Mouse (Mus musculus) embryo, embryonic 10 days (tissue): Measurements from ENCODE around the gene Arid3a.
A peak's percentile ranks its signal among the peaks of the same experiment; 100 is the strongest.
"Not testable (repeated sequence)": the region's sequence is repeated elsewhere in the genome, so short reads cannot be mapped to it uniquely, and the experiment has no call there.

Experiments used
- DNase-seq: peaks from one replicate; pipeline ENCODE4 v3.0.0-alpha.2; 2015; ENCODE audit warnings: low spot score

Gene Arid3a

DNA sequence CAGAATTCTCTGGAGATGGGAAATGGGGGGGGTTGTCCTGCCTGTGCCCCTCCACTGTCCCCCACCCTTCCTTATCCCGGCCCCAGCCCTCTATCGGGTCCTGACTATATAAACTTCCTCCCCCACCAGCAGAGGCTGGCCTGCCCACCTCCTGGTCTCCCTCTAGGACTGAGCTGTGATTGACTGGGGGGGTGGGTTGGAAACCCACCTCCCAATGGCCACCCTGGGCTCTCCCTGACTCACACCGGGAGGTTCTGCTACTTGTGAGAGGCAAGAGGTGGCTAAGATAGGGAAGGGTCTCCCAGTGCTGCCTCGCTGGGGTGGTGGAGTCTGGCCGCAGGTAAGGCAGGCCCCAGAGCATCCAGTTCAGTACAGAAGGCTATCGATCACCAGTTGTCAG lies 20.7 kb downstream of the Arid3a start:
- DNase-seq: no peak

DNA sequence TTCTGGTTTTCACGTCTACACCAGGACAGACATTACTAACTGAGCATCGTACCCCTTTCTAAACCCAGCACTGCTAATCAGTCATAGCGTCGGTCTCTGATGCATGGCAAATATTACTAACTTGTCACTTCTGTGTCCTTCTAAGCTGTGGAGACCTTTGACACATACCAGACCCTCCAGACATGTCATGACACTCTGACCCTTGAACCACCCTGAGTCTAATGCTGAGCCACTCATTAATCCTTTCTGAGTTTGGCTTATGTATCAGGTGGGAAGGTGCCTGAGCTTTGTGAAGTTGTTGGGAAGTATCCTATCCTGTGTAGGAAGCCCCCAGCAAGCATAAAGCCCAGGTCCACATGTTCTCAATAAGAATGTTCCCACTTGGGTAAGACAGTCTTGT lies 23.0 kb downstream of the Arid3a start:
- DNase-seq: no peak

DNA sequence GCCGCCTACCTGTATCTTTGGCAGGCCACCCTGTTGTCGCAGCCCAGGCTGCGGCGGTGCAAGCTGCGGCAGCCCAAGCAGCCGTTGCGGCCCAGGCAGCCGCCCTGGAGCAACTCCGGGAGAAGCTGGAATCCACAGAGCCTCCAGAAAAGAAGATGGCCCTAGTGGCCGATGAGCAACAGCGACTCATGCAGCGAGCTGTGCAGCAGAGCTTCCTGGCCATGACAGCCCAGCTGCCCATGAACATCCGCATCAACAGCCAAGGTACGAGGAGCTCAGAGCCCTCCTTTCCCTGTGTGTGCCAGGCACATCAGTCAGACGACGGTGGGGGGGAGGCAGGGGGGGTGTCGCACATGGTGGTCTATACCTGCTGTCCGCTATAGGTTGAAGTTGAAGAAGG lies 23.8 kb downstream of the Arid3a start:
- DNase-seq: no peak

DNA sequence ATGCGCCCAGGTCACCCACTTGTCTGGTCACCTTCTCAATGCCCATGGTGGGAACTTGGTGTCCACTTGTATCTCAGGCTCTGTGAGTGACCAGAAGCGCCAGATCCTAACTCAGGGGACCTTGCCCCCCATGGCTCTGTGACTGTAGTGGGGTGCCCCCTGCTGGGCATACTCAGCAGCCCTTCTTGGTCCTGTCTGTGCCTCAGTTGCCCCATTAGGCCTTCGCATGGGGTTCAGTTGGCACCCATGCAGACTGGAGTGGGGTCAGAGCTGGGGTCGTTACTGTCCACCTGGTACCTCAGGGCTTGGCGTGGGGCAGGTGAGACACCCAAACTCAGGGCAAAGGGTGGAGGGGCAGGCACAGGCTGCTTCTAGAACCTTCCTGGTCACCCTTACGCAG lies 27.1 kb downstream of the Arid3a start:
- peak; percentile 49 for DNase-seq

DNA sequence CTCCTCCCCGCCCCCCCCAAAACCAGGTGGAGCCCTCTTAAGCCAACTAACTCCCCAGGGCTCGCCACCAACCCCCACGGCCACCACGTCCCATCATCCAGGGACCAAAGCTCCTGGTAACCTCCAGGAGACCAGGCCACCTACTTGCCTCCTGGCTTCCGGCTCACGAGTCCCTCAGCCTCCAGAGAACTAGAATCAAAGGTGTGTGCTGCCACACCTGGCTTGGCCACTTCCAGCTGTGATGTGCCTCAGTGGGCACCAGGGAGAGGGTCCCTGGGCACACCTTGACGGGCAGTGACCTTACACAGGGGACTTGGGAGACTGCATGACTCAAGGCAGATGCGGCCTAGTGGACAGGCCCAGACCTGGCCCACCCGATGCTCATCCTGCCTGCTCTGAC lies 28.8 kb downstream of the Arid3a start:
- DNase-seq: no peak

DNA sequence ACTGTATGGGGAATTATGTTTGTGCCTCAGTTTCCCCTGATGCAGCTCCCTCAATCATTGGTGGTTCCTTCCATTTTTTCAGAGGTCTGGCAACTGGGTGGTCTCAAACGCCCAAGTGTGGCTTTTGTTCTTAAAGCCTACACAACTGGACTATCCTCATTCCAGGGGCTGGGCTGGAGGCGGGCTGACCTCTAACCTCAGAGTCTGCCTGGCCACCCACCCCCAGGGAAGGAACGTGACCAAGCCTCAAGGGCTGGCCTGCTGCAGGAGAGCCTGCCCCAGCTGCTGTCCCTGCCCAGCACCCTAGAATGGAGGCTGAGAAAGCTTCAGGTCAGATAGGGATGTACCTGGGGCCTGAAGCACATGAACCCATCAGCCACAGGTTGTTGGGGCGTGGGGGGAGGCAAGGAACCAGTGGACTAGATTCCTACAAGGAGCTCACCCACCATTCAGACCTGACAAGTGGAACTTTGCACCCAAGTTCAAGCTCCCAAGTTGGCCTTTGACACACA lies 29.9 kb downstream of the Arid3a start:
- DNase-seq: peak; percentile 71

DNA sequence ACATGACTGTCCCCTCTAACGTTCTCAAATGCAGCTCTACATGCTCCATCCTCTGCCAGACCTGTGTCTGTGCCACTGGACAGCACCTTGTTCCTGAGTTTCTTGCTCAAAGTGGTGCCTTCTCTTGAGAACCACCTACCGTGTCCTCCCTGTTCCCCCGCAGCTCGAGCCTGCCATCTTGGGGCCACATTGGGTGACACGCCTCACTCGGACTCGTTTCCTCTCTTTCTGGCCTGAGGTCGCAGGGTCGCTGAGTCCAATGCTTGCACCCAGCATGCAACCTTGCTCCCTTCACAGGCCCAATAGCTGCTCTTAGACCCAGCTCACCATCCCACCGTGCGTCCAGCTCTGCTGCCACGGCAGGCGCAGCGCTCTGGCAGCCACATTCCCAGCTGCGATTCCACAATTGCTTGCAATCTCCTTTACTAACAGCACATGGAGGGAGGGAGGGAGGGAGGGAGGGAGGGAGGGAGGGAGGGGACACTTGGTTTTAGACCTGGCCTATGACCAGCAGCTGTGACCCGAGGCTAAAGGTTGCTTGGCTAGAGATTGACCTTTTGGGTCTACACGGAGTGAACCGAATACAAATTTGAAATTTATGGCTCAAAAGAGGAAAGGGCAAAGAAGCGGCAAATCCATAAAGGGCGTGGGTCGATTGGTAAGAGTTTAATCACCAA lies 31.4 kb downstream of the Arid3a start:
- peak; percentile 95 for DNase-seq

DNA sequence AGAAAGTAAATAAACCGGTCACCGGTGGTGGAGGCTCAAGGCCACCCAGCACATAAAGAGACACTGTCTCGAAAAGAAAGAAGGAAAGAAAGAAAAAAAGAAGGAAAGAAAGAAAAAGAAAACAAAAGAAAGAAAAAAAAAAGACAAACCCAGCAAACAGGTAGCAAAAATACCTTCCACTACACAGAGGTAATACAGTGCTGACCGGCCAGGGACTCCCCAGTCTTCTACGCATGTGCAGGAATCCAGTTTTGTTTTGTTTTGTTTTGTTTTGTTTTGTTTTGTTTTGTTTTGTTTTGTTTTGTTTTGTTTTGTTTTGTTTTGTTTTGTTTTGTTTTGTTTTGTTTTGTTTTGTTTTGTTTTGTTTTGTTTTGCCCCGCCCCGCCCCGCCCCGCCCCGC lies 32.6 kb downstream of the Arid3a start:
- DNase-seq: not testable (repeated sequence)

DNA sequence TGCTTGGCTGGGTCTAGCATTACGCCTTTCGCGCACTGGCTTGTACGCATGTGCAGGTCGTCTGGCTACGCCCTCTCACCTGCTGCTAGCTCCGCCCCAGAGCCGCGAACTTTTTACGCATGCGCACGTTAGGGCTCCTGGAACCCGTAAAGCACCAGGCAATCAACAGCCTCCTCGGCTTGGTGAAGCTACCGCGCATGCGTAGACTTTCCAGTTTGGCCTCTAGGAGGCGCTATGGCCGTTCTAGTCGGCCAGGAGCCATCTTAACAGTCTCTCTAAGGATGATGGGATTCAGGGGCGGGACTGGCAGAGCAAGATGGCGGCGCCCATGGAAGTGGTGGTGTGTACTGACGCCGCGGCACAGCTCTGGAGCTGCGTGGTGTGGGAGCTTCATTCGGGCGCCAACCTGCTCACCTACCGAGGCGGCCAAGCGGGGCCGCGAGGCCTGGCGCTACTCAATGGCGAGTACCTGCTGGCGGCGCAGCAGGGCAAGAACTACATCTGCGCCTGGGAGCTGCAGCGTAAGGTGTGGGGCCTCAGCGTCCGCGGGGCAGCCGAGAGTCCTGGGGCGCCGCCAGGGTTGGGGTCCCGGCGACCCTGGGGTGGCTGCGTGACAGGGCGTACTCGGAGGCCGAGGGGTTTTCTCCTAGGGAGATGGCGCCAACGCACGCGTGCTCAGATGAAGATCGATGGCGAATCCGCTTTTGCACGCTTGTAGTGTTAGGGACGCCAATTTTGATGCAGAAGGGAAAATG lies 33.2 kb downstream of the Arid3a start, which contains the start of gene Wdr18:
Gene Wdr18 (plus strand): TSS at position 306 of the 755 bp plus-strand sequence.
- DNase-seq: peak; percentile 100

DNA sequence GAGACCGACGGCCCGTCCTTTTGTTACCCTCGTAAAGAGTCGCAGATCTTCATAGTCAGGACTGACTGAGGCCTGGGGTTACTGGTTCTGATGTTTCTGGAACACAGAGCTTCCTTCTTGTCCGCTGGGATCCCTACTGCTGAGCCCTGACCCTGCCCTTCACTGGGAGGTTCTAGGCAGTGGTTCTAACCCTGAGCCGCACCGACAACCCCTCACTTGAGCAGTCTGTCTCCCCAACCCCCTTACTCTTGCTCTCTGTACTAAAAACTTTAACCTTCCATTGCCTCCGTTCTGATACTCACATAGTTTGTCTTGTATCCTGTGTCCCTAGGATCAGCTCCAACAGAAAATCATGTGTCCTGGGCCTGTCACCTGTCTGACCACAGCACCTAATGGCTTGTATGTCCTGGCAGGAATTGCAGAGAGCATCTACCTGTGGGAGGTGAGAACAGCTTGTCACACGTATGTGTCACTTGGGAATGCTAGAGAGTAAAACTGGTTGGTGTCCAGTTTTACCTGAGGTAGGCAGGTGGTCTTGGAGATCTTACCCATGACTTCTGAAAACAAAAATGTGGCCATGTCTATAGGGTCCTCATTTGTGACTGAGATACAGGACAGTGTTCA lies 33.9 kb downstream of the Arid3a start:
- no peak for DNase-seq

DNA sequence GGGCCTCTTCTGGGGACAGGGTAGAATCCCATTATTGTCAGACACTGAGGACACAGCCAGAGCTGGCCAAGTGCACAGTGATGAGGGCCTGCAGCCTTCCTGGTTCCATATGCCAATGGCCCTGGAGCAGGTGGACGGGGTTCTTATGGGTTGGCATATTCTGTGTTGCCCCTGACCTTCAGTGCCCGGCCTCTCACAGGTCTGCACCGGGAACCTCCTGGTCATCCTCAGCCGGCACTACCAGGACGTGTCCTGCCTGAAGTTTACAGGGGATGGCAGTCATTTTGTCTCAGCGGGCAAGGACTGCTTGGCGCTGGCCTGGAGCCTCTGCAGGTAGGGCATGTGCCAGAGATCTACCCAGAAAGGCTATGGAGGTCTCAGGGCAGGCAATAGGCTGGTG lies 37.9 kb downstream of the Arid3a start:
- DNase-seq: no peak

DNA sequence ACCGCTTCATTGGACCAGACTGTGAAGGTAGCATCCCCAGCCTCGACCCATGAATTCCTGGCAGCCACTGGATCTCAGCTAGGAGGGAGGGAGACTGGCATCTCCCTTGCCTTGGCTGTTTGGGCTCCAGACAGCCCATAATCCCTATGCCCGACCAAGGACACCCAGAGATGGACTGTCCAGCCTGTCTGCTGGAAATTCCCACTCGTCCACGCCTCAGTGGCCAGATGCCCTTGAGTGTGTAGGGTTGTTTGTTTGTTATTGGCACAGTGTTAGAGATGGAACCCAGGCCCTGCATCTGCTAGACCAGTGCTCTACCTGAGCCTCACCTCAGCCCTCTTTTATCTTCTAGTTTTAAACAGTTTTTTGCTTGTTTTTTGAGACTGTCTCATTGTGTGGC lies 38.5 kb downstream of the Arid3a start:
- DNase-seq: no peak

DNA sequence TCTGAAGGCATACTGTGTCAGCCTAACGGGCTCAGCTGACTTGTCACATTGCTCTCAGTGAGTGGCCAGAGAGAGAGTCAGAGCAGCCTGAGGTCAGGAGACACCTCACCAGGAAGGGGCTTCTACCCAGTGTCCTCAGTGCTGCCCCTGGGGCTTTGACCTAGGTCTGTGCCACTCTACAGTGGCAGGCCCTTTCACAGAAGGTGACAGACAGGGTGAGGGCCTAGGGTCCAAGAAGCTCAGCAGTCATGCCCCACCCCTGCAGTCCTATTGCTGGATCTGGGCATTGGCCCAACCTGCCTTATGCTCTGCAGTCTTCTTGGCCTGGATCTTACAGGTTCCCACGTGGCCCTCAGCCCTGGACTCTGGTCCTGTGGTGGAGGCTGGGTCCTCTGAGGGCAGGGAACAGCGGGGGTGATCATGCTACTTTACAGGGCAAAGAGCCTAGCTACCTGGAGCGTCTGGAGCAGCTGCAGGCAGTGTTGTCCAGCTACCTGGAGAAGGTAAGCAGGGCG lies 40.1 kb downstream of the Arid3a start:
- no peak for DNase-seq

DNA sequence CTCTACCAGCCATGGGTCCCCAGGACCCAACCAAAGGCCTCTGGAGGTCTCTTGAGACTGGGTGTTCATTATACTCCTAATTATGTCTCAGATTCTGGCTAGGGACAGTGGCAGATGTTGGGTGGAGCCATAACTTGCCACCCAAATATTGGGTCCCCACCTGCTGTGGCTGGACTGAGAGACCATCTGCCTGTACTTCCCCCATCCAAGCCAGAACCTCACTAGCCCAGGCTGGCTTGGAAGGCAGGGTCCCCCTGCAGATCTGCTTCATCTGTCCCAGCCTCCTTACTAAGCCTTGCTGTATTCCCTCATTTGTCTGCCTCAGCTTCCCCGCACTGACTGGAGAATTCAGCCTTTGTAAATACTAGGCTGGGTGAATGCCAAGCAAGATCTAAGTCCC lies 41.3 kb downstream of the Arid3a start:
- DNase-seq: no peak

DNA sequence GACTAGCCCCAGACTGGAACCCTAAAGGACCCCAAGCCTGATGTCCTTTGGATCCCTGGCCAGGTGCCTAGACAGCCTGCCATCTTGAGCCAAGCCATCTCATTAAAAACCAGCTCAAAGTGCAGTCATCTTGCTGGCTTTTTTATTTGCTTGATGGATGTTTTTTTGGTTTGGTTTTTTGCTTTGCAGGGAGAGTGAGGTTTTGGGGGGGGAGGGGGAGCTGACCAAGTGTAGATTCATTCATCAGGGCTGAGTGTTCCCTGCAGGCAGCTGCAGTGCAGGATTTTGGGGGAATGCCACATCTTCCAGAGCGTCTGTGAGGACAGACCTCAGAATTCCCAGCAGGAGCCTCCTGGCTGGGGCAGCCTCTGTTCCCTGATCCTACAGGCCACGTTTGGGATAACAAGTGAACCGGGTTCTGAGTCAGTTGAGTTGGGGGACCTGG lies 42.3 kb downstream of the Arid3a start:
- DNase-seq: no peak

DNA sequence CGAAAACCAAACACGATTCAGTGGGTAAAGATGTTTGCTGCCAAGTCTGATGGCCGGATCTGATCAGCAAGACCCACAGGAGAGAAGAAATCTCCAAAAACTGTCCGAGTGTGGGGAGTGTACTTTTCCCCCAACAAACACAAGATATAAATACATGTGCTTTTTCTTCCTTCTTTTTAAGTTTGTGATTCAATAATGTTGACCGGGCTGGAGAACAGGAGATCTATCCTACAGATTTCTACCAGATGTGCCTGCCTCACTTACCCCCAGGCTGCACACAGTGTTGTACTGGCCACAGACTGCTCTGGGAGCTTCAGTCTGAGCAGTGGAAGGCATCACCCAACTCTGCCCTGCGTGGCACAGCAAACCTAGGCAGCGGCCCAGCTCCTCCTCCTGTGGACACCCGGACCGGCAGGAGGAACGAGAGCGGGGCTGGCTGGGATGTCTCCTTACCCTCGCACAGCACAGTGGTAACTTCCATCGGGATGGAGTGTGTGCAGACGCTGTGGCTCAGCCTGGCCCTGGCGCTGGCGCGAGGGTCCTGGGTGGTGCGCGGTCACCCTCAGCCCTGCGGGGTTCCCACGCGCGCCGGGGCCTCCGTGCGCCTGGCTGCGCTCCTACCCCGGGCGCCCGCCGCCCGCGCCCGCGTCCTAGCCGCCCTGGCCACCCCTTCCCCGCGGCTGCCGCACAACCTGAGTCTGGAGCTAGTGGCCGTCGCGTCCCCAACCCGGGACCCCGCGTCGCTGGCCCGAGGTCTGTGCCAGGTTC lies 43.8 kb downstream of the Arid3a start, which contains the start of gene Grin3b:
Gene Grin3b (plus strand): TSS at position 301 of the 768 bp plus-strand sequence.
- DNase-seq: peak; percentile 39

DNA sequence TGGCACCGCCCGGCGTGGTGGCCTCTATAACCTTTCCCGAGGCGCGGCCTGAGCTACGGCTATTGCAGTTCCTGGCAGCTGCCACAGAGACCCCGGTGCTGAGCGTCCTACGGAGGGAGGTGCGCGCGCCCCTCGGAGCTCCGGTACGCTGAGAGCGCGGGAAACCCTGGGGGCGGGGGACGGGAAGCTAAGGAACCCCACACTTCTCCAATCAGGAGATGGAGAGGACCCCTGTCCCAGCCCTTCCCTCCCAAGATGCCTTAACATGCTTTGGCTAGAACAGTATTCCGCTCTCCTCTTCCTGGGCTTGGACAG lies 44.3 kb downstream of the Arid3a start:
- peak; percentile 42 for DNase-seq

DNA sequence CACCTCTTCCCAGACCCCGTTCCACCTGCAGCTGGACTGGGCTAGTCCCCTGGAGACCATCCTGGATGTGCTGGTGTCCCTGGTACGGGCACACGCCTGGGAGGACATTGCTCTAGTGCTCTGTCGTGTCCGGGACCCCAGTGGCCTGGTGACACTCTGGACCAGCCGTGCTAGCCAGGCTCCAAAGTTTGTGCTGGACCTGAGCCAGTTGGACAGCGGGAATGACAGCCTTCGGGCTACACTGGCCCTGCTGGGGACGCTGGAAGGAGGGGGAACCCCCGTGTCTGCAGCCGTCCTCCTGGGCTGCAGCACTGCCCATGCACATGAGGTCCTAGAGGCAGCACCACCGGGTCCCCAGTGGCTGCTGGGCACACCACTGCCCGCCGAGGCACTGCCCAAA lies 46.0 kb downstream of the Arid3a start:
- DNase-seq: no peak

DNA sequence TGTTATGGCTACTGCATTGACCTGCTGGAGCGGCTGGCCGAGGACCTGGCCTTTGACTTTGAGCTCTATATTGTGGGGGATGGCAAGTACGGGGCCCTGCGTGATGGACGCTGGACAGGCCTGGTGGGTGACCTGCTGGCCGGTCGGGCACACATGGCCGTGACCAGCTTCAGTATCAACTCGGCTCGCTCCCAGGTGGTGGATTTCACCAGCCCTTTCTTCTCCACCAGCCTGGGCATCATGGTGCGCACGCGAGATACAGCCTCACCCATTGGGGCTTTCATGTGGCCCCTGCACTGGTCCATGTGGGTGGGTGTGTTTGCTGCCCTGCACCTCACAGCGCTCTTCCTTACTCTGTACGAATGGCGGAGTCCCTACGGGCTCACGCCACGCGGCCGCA lies 47.2 kb downstream of the Arid3a start:
- no peak for DNase-seq

DNA sequence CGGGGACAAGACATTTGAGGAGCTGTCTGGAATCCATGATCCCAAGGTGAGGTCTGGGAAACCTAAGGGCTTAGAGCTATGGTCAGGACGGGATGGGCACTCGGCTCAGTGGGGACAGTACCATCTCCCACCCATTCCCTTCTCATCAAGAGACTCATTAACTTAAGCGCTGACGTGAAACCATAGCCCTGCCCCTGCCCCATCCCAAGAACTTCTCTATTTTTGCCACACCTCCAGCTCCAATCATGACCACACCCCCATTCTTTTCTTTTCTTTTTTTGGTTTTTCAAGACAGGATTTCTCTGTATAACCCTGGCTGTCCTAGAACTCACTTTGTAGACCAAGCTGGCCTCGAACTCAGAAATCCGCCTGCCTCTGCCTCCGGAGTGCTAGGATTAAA lies 47.8 kb downstream of the Arid3a start:
- no peak for DNase-seq

DNA sequence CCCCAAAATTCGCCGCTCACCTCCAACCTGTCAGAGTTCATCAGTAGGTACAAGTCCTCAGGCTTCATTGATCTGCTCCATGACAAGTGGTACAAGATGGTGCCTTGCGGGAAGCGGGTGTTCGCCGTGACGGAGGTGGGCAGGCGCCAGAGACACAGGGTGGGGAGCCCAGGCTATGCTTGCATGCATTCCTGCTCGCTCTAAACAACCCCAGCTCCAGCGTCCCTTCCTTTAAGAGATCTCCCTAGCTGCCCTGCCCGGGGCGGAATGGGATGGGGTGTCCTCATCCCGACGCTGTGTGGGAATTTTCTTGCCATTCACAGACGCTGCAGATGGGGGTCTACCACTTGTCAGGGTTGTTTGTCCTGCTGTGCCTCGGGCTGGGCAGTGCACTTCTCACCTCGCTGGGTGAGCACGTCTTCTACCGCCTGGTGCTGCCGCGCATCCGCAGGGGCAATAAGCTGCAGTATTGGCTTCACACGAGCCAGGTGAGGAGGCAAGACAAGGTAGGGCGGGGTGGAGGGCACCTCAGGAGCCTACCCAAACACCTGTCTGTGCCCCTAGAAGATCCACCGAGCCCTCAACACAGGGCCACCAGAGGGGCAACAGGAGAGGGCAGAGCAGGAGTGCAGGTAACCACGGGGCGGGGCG lies 49.4 kb downstream of the Arid3a start:
- DNase-seq: no peak

DNA sequence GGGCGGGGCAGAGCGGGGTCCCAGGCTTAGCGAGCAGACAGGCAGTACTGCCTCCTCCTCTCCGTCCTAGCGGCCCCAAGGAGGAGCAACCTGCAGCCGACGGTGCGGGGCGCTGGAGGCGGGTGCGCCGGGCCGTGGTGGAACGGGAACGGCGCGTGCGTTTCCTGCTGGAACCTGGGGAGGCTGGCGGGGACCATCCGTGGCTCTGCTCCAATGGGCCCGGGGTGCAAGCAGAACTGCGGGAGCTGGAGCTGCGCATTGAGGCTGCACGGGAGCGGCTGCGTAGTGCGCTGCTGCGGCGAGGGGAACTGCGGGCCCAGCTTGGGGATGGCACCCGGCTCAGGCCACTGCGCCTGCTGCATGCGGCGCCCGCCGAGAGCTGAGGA lies 49.9 kb downstream of the Arid3a start:
- no peak for DNase-seq
